Mouse (Mus musculus) hindbrain, postnatal 0 days (tissue): ENCODE data around the gene Fkbp9. TPM values are rescaled to one million over a fixed set of nuclear protein-coding genes. Genes with fewer than 3 reads are reported as not detected.

Experiments
- ATAC-seq: fragments of 200-750 bp; cut with Nextera tagmentation; 2 replicates; pipeline ENCODE4 v1.8.0; 2017; ENCODE audit warnings: mild to moderate bottlenecking, moderate TSS enrichment, moderate library complexity
- DNase-seq: peaks from one replicate; pipeline ENCODE4 v3.0.0-alpha.2; 2015; ENCODE audit warnings: low spot score
- H3K27ac ChIP-seq: fragments of 300-500 bp; sonication (generic); 2 replicates; pipeline ENCODE4 v1.5.1; 2014; ENCODE audit warnings: mild to moderate bottlenecking
- H3K27me3 ChIP-seq: fragments of 300-500 bp; sonication (generic); 2 replicates; pipeline ENCODE4 v1.6.1; 2014; ENCODE audit warnings: low read length, mixed read lengths; ENCODE audit not compliant: insufficient read depth
- H3K36me3 ChIP-seq: fragments of 300-500 bp; sonication (generic); 2 replicates; pipeline ENCODE4 v1.6.1; 2014; ENCODE audit warnings: low read length, mixed read lengths; ENCODE audit not compliant: insufficient read depth
- H3K4me1 ChIP-seq: fragments of 300-500 bp; sonication (generic); 2 replicates; pipeline ENCODE4 v1.6.1; 2014; ENCODE audit warnings: antibody characterized with exemption, low read length, mixed read lengths; ENCODE audit not compliant: insufficient read depth
- H3K4me2 ChIP-seq: fragments of 300-500 bp; sonication (generic); 2 replicates; pipeline ENCODE4 v1.6.1; 2014; ENCODE audit warnings: low read depth, mild to moderate bottlenecking, low read length, moderate library complexity, mixed read lengths
- H3K4me3 ChIP-seq: fragments of 300-500 bp; sonication (generic); 2 replicates; pipeline ENCODE4 v1.5.1; 2014; ENCODE audit warnings: low read length
- H3K9ac ChIP-seq: fragments of 300-500 bp; sonication (generic); replicated peaks from 2 replicates; pipeline ENCODE4 v1.6.1; 2014; ENCODE audit warnings: mild to moderate bottlenecking, low read length, moderate library complexity, mixed read lengths
- H3K9me3 ChIP-seq: fragments of 300-500 bp; sonication (generic); 2 replicates; pipeline ENCODE4 v1.6.1; 2016; ENCODE audit warnings: low read length, mixed read lengths
- CTCF ChIP-seq: IDR thresholded peaks from 2 replicates; pipeline ENCODE4 v1.5.1; 2016; ENCODE audit warnings: antibody characterized with exemption, control low read depth, low read depth
- WGBS: fragments of 180-500 bp; shearing (Covaris S2); extraction: QIAGEN DNeasy Blood & Tissue Kit; methylation state at CpG from one replicate; pipeline ENCODE4 v1.1.7; 2014; 5-methylcytosine and 5-hydroxymethylcytosine counted together
- polyA plus RNA-seq: library from polyadenylated mRNA; unstranded; fragments of >200 nt; fragmentation: Nextera tagmentation; extraction: Ambion mirVana; gene quantifications from 2 replicates; pipeline ENCODE4 v1.2.1, GENCODE M21; 2015
- total RNA-seq: library from RNA; depleted of rRNA; stranded (reverse); fragments of >200 nt; gene quantifications from 2 replicates; pipeline ENCODE4 v1.2.3, GENCODE M21; 2014; rRNA removed

The Fkbp9 gene
- total RNA-seq (47.4 and 54.8 TPM in 2 replicates), polyA plus RNA-seq (44.7 and 45.9 TPM in 2 replicates)

DNA sequence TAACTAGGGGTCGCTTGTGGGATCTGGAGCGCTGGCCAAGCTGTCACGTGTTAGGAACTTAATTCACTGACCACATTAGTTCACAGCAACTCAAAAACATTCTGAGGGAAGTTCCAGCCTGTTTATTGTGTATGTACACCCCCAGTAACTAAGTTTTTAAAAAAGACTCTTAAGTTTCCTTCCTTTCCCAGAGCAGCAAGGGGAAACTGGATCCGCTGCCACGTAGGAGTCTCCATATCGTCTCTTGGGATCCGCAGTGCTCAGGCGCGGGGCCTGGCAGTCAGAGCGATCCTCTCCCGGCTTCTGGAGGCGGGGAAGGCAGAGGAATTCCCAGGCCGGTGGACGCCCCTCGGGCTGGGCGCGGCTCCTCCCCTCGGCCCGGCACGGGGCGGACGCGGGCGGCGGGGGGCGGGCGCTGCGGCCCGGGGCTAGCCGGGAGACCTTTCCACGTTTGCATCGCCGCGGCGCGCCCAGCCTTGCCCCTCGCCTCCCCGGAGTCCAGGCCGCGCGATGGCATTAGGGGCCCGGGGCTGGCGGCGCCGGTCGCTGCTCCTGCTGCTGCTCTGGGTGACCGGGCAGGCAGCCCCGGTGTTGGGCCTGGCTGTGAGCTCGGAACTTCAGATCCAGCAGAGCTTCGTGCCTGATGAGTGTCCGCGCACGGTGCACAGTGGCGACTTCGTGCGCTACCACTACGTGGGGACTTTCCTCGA is at the start of gene Fkbp9:
TSS of gene Fkbp9 (plus strand) at position 363 of the 710 bp plus-strand sequence.
- peak; percentile 77 for DNase-seq
- peak within 1 kb of the TSS; percentile 54 for H3K9ac ChIP-seq
- no peaks in the 10 kb centered on the region for H3K9me3 ChIP-seq
- WGBS, result under 1% methylated on average over 54 of the region's 58 CpGs
- ATAC-seq, result peak; percentile 94
- H3K4me3 ChIP-seq, result peak within 1 kb of the TSS; percentile 67
- H3K36me3 ChIP-seq, result no peaks in the 10 kb centered on the region
- no peaks in the 10 kb centered on the region for H3K27me3 ChIP-seq
- H3K4me1 ChIP-seq, result no peaks in the 10 kb centered on the region
- H3K4me2 ChIP-seq, result peak within 1 kb of the TSS; percentile 78
- peak within 1 kb of the TSS; percentile 65 for H3K27ac ChIP-seq
- peak; percentile 10; the same call in 1 of the 2 replicates for TF ChIP-seq CTCF

DNA sequence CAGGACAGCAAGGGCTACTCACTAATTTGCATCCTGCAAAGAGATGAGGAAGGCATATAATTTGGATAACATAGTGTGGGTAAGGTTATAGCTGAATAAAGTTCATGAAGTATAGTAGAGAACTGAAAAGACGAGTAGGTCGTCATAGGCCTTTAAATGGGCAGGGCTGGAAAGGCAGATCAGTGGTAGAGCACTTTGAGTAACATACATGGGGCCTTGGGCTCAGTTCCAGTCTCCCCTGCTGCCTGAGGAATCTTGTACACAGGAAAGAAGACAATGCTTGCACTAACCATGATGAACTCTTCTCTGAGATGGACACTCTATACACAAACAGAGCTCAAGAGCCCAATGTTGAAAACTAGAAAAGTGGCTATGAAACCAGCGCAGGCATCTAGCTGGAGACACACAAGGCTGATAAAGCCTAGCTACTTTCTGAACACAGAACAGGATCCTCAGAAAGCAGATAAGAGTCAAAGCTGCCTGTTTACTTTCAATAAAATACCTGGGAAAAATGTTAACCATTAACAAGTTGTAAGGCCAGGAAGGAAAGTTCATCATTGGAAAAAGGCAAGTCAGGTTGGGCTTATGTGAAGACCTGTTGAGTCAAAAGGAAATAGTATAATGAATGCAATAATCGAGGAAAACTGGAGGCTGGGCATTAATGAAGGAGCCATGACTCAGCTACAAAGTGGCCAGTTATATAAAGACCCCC is 48.1 kb upstream of the Fkbp9 start:
- WGBS, result 88% methylated on average over 4 of the region's 4 CpGs
- no peaks in the 10 kb centered on the region for H3K27me3 ChIP-seq
- H3K4me3 ChIP-seq, result no peak overlapping the region
- H3K9ac ChIP-seq, result no peak overlapping the region
- TF ChIP-seq CTCF, result no peak
- peaks cover 12% of the 10 kb centered on the region; the same call in 1 of the 2 replicates for H3K36me3 ChIP-seq
- no peak for ATAC-seq
- no peak overlapping the region for H3K27ac ChIP-seq
- H3K4me2 ChIP-seq, result no peak overlapping the region
- H3K4me1 ChIP-seq, result no peaks in the 10 kb centered on the region
- no peak for DNase-seq
- no peaks in the 10 kb centered on the region for H3K9me3 ChIP-seq

DNA sequence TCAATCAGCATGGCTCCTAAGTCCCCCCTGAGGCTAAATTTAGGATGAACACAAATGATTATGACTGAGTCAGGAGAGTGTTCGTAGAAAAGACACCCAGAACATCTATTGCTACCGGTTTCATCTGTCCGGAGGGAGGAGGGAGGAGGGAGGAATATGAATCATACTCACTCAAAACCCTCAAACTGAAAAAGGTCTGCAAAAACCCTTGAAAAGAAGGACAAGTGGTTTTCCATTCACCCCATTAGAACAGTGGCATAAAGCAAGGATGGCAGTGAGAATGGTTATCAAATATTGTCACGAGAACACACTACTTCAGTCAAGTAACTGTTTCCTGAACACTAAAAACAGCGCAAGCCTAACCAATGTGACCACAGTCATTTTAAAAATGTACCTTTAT is 46.8 kb upstream of the Fkbp9 start:
- no peaks in the 10 kb centered on the region for H3K27me3 ChIP-seq
- no peak overlapping the region for H3K4me2 ChIP-seq
- no peaks in the 10 kb centered on the region for H3K9me3 ChIP-seq
- ATAC-seq (no peak), DNase-seq (no peak)
- no peaks in the 10 kb centered on the region for H3K4me1 ChIP-seq
- peaks cover 2% of the 10 kb centered on the region; the same call in 1 of the 2 replicates for H3K36me3 ChIP-seq
- no peak for TF ChIP-seq CTCF
- WGBS, result 77% methylated on average over 5 of the region's 5 CpGs
- H3K4me3 ChIP-seq, result no peak overlapping the region
- H3K27ac ChIP-seq, result no peak overlapping the region
- no peak overlapping the region for H3K9ac ChIP-seq

DNA sequence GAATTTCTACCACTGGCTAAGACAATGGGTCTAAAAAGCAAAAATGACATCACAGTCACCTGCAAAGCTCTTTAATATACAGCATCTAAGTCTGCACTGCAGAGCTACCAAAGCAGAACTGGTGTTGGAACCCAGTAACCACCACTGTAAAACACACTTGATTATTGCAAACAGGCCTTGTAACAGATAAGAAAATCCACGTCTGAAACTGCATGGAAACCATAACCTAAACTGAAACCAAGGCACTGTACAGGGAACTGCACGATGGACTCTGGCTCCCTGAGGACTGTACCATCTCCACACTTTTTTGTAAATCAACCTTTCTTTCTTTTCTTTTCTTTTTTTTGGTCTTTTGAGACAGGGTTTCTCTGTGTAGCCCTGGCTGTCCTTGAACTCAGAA is 44.2 kb upstream of the Fkbp9 start:
- H3K4me2 ChIP-seq, result no peak overlapping the region
- H3K4me3 ChIP-seq, result no peak overlapping the region
- no peak overlapping the region for H3K27ac ChIP-seq
- H3K9me3 ChIP-seq, result no peaks in the 10 kb centered on the region
- ATAC-seq, result no peak
- H3K36me3 ChIP-seq, result no peaks in the 10 kb centered on the region
- H3K9ac ChIP-seq, result no peak overlapping the region
- no peak for TF ChIP-seq CTCF
- WGBS, result 93% methylated on average over 2 of the region's 2 CpGs
- DNase-seq, result no peak
- no peaks in the 10 kb centered on the region for H3K27me3 ChIP-seq
- no peaks in the 10 kb centered on the region for H3K4me1 ChIP-seq

DNA sequence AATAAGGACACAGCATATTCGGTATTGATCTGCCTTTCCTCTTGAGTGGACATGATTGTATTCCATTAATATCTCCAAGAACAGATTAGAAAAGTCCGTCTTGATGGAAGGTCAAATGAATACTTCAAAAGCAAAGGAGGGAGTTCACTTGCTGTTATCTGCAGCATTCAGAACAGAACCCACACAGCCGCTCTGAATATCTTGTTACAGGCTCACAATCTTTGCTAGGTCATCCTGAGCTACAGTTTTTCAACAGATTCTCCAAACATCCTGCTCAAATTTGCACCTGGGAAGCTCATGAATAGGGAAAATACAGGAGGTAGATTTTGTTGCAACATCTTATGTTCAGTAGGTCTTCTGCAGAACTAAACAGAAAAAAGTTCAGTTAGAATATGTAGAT is 42.5 kb upstream of the Fkbp9 start:
- H3K9me3 ChIP-seq, result no peaks in the 10 kb centered on the region
- H3K4me1 ChIP-seq, result no peaks in the 10 kb centered on the region
- H3K27ac ChIP-seq, result no peak overlapping the region
- H3K36me3 ChIP-seq, result no peaks in the 10 kb centered on the region
- no peak overlapping the region for H3K4me3 ChIP-seq
- WGBS, result 90% methylated on average over 3 of the region's 3 CpGs
- TF ChIP-seq CTCF, result no peak
- H3K4me2 ChIP-seq, result no peak overlapping the region
- DNase-seq, result no peak
- no peak overlapping the region for H3K9ac ChIP-seq
- H3K27me3 ChIP-seq, result no peaks in the 10 kb centered on the region
- no peak for ATAC-seq

DNA sequence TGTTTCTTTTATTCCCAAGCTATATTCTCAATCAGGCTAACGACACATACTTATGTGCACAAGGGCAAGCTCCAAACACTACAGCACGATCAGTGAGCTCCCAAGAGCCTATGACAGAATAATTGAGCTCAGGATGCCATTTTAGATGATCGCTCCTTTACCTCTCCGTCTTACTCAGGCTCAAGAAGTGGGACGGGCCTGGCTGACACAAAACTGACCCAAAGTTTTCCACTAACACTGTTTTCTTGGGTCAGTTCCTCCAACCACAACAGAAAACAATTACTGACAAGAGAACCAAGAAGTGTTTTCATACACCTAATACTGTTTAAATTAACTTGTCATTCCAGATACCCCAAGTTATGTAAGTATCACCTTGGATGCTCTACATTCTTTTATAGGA is 37.0 kb upstream of the Fkbp9 start:
- peak overlapping the region; percentile 89 for H3K4me2 ChIP-seq
- DNase-seq (no peak), ATAC-seq (no peak)
- no peaks in the 10 kb centered on the region for H3K36me3 ChIP-seq
- 84% methylated on average over 5 of the region's 5 CpGs for WGBS
- H3K4me1 ChIP-seq, result peaks cover 9% of the 10 kb centered on the region; the same call in 1 of the 2 replicates
- no peaks in the 10 kb centered on the region for H3K27me3 ChIP-seq
- no peak overlapping the region for H3K27ac ChIP-seq
- H3K9ac ChIP-seq, result no peak overlapping the region
- H3K9me3 ChIP-seq, result no peaks in the 10 kb centered on the region
- no peak overlapping the region for H3K4me3 ChIP-seq
- TF ChIP-seq CTCF, result no peak
